Mouse (Mus musculus): ENCODE data around the gene Sned1.

DNA sequence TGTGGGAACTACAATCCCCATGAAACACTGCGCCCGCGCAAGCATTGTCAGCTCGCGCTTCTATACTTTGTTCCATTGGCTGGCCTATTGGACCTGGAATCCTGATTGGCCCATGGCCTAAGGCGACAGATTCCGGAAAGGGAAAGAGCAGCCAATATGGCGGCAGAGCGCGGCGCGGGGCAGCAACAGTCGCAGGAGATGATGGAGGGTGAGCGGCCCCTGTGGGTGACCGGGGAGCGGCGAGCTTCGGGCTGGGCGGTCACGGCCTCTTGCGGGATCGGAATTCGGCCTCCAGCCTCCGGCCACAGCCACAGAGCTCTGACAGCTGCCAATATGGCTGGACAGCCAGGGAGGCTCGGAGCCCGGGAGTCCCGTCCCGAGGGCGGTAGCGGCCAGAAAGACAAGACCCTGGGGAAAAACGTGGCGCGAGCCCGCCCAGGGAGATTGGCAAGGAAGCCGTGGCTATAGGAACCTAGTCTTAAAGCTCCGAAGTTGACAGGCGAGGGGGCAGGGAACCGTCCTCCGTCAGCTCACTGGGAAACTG is 107.9 kb downstream of the Sned1 start:
- TF ChIP-seq GATA1 (IDR thresholded peaks at IDR 0.05; ENCODE audit: borderline replicate concordance, low read length) (no peak), FLI1 (IDR thresholded peaks at IDR 0.05; ENCODE audit: low read length) (no peak)
